Mouse (Mus musculus): ENCODE results near the gene Rap1gap. TPM values are rescaled to one million over a fixed set of nuclear protein-coding genes. Genes with fewer than 3 reads are reported as not detected.
A peak's percentile ranks its signal among the peaks of the same experiment; 100 is the strongest.

The Rap1gap gene
- total RNA-seq, 2 experiments from 2014 or later = 13.8 to 19.4 TPM

DNA sequence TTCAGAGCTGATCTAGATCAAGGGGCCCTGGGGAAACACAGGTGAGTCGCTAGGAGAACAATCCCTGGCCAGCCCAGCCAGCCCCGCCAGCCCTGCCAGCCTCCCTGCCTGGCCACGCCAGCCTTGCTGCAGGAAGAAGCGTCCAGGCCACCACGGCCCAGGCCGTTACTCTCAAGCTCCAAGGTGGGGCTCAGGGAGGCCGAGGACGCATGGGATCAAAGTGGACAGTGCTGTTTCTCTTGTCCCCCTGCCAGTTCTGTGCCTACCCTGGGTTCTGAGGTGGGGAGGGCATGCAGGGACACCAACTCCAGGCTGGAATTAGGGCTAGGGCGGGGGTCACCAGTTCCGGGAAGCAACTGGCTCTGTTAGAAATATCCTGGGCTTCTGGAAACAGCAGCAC, 67.4 kb downstream of the Rap1gap start:
- no peak for DNase-seq (ENCODE audit: low spot score)
- intact Hi-C loops (cut with DNase I) = loop anchor here (2.0 kb wide), 1 partner anchor 221 kb away; no protein-coding TSS in a partner anchor

DNA sequence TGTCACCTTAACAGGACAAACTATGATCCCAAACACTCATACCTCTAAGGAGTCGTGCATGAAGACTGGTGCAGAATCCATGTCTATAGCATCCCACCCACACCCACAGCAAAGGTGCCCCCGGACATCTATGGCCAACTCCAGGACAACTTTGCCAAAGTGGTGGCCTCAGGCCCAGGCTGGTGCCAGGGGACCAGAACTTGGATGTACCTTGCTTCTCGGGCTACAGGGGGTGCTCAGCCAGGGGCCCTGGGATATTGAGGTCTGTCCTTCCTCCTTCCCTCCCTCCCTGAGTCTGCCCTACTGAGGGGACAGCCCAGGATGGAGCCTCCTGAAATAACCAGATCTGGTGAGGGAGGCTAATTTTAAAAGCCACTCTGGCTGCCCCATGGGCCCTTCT, 67.8 kb downstream of the Rap1gap start:
- DNase-seq (ENCODE audit: low spot score) = no peak
- intact Hi-C loops (cut with DNase I) = no loop called here

- intact Hi-C loops (cut with DNase I) = no loop called here
- DNase-seq (ENCODE audit: low spot score) = no peak
Measured at GRCm38 (mm10) chr4:137732962-137733361, 68.4 kb downstream of the Rap1gap start.

DNA sequence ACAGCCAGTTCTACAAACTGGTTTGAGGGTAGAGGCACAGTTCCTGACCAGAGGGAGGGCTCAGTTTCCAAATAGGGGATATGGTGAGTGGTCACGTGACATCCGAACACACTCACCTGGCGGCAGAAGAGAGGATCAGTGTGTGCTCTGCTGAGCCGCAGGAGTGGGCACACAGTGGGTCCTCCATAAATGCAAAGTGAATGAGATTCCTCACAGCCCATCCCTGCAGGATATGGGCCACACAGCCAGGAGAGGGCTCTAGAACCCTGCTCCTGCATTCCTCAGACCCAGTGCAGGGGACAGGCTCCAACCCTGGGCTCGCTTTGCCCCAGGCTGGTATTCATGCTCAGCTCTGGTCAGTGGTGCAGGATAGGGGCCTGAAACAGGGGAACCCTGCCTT, 68.9 kb downstream of the Rap1gap start:
- no peak for DNase-seq (ENCODE audit: low spot score)
- intact Hi-C loops (cut with DNase I) = no loop called here

DNA sequence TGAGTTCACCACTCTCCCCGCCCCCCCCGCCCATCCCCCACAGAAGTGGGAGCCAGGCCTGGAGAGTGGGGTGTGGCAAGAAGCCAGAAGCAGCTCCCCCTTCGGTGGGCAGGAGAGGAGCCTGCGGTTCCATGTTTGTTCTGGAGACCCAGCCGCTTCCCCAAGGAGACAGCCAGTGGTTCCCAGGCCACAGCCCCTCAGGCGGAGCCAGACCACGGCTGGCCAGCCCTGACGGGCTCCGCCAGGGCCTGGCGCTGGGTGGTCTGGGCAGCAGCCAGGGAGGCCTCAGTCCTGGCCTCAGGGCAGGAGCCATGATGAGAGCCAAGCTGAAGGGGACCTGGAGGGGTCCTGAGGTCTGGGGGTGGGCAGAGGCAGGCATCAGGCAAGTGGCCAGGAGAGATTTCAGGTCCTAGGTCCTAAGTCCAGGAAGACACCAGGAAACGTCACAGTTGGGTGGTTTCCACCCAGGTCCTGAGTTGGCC, 71.7 kb downstream of the Rap1gap start:
- DNase-seq (ENCODE audit: low spot score) = no peak
- intact Hi-C loops (cut with DNase I) = loop anchor here (5.0 kb wide), 1 partner anchor 36 kb away; no protein-coding TSS in a partner anchor

GRCm38 (mm10) chr4:137737760-137738159, 73.2 kb downstream of the Rap1gap start:
- DNase-seq (ENCODE audit: low spot score) = no peak
- intact Hi-C loops (cut with DNase I) = loop anchor here (5.0 kb wide), 1 partner anchor 35 kb away; no protein-coding TSS in a partner anchor

DNA sequence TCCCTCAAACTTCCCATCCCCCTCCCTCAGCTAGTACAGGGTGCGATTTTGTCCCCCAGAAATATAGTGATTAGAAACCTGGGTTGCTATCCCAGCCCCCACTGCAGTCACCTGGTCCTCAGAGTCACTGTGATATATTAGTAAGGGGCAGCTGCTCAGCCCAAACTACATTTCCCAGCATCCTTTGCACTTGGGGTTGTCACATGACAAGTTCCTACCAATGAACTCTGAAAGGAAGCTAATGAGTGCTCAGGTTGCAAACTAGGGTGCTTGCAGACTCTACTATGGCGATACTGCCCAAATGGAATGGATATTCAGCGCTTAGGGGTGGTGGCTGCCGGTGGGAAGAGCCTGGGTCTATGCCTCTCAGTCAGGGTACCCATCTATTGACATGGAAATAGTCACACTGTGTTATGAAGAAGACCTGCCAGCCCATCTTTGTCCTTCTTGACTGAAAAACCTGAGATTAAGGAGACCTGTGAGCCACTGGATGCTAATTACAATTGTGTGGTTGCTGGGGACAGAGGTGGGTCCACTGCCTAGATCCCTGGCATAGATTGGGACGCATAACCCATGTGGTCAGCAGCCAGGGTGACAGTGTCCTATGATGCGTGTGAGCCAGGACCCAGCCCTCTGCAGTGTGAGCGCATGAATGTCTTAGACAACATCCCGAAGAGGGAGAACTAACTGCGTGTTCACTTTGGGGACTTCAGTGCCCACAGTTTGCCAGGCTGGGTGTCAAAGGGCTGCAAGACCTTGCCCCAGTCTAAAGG, 74.8 kb downstream of the Rap1gap start:
- intact Hi-C loops (cut with DNase I) = loop anchor here (5.0 kb wide), 1 partner anchor 33 kb away; no protein-coding TSS in a partner anchor
- no peak for DNase-seq (ENCODE audit: low spot score)

GRCm38 (mm10) chr4:137740350-137740749, 75.8 kb downstream of the Rap1gap start:
- DNase-seq (ENCODE audit: low spot score) = no peak
- intact Hi-C loops (cut with DNase I) = no loop called here

- intact Hi-C loops (cut with DNase I) = no loop called here
Measured at GRCm38 (mm10) chr4:137743791-137744190, 79.3 kb downstream of the Rap1gap start.

DNA sequence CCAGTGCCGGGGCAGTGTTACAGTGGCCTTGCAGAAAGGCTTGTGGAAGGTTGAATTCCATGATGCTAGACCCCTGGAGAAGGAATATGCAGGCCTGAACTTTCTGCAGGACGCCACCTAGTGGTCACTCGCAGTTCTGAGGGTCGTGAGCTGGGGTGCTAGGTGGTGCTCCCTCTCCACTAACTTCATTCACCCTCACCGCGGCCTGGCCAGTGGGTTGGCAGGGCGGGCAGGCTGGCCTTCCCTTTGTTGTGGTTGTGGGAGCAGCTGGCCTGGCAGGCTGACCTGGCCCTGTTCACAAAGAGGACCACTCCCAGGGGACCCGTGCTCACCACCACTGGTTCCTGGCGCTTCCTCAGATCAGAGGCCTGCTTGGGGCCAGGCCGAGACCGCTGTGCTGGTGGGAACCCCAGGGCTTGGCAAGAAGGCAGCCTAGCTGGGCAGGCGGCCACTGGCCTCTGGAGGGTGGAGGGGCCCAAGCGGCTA, 80.0 kb downstream of the Rap1gap start:
- intact Hi-C loops (cut with DNase I) = no loop called here

More at GRCm38 (mm10) chr4:137743791-137744190, 79.3 kb downstream of the Rap1gap start:
- DNase-seq (ENCODE audit: low spot score) = no peak

DNA sequence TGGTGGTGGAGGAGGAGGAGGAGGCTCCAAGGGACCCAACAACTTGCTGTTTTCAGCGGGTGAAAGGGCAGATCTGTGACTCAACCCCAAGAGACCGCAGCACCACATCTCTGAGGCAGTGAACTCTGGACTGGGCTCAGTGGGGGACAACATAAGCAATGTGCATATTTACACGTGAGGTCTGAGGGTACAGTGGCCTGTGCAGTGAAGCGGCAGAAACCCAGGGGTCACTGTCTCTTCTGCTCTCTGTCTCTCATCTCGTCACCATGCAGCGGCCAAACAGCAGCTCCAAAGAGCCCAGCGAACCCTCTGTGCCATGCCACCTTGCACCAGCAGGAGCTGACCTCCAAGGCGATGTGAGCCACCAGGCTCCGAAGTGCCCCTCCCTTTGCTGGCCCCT, 82.6 kb downstream of the Rap1gap start:
- intact Hi-C loops (cut with DNase I) = no loop called here
- DNase-seq (ENCODE audit: low spot score) = no peak

More for the DNA sequence above, 80.0 kb downstream of the Rap1gap start:
- DNase-seq (ENCODE audit: low spot score) = peak; percentile 19

DNA sequence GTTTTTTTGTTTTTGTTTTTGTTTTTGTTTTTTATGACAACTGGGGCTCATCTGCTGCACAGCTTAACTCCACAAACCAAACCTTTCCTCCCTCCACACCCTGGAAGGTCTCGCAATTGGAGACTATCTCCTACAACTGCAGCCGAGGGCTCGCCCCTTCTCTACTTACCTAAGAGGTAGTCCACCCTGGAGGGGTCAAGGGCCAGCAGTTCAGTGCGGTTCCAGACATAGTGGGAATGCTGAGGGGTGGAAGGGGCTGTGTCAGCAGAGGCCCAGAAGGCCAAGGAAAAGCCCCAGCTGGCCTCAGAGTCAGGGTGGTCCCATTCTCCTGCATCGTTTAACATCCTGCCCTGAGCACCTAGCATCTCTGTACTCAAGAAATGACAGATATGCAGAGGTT, 83.1 kb downstream of the Rap1gap start:
- intact Hi-C loops (cut with DNase I) = no loop called here
- DNase-seq (ENCODE audit: low spot score) = no peak

GRCm38 (mm10) chr4:137748726-137749125, 84.2 kb downstream of the Rap1gap start:
- DNase-seq (ENCODE audit: low spot score) = no peak
- intact Hi-C loops (cut with DNase I) = no loop called here

- intact Hi-C loops (cut with DNase I) = no loop called here
- no peak for DNase-seq (ENCODE audit: low spot score)
Measured at GRCm38 (mm10) chr4:137749680-137750079, 85.2 kb downstream of the Rap1gap start.

DNA sequence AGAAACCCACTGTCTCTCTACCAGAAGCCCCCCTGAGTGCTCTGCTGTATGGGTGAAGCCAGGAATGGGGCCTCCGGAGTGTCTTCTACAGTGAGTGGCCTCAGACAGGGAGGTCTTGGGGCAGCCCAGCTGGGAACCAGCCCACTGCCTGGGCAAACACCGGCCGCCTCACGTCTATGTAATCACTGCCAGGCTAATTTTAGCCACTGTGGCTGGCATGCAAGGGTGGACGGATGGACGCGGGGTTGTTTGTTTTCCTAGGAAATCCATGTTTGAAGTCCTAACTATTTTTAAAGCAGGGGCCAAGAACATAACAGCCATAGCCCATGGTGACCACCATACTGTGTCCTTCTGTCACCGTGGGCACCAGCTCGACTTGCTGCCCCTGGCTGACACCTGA, 85.6 kb downstream of the Rap1gap start:
- DNase-seq (ENCODE audit: low spot score) = no peak
- intact Hi-C loops (cut with DNase I) = no loop called here

DNA sequence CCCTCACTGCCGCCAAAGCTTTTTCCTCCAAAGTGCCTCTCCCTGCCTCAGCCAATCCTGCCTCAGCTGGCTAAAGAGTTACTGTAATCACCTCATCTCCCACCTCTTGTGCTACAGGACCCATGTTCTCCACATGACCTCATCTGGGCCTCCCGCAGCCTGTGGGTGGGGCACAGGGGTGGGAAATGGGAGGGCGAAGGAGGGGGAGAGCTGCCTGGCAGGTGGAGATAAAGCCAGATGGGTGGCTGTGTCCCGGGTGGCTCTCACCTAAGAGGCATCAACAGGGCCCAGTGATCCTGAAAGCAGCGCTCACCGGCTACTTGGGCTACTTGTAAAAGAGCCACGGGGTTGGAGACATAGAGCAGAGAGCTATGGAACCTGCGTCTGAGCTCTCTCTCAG, 86.8 kb downstream of the Rap1gap start:
- DNase-seq (ENCODE audit: low spot score) = no peak
- intact Hi-C loops (cut with DNase I) = no loop called here

DNA sequence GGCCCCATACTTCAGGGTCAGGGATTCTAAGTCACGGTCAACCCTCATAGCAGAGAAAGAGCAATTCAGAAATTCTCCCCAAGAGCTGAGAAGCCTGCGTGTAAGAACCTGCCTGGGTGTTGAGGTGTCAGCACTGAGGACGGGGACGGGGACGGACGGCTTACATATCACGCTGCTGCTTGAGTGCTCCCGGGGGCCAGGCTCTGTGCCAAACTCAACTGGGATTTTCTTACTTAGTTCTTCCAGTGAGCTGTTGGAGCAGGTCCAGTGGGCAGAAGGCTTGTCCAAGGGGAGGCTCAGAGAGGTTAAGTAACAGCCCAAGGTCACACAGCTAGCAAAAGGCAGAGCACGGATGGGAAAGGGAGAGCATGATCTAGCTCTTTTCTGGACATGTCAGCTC, 87.2 kb downstream of the Rap1gap start:
- intact Hi-C loops (cut with DNase I) = no loop called here
- no peak for DNase-seq (ENCODE audit: low spot score)

GRCm38 (mm10) chr4:137752471-137752870, 87.9 kb downstream of the Rap1gap start:
- intact Hi-C loops (cut with DNase I) = no loop called here
- no peak for DNase-seq (ENCODE audit: low spot score)

DNA sequence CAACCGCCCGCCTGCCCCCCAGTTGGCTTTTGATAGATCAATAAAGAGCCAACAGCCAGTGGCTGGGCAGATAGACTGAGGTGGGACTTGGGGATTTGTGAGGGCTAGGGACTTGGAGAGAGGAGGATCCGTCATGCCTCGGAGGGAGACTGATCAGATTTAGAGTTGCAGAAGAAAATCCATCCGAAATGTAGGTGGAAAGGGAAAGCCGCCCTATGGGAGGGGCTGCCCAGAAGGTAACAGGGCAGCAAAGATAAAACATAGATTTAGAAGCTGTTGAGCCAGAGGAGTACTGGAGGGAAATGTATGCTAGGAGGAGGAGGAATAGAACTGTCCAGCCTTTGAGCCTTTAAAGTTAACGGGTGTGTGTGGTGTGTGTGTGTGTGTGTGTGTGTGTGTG, 88.7 kb downstream of the Rap1gap start:
- no peak for DNase-seq (ENCODE audit: low spot score)
- intact Hi-C loops (cut with DNase I) = no loop called here

- intact Hi-C loops (cut with DNase I) = no loop called here
Measured at GRCm38 (mm10) chr4:137754446-137754845, 89.9 kb downstream of the Rap1gap start.

GRCm38 (mm10) chr4:137762886-137763285, 98.4 kb downstream of the Rap1gap start:
- intact Hi-C loops (cut with DNase I) = no loop called here
- DNase-seq (ENCODE audit: low spot score) = no peak

More at GRCm38 (mm10) chr4:137754446-137754845, 89.9 kb downstream of the Rap1gap start:
- DNase-seq (ENCODE audit: low spot score) = no peak
